Mouse (Mus musculus): ENCODE data around the gene Egfr. TPM values are rescaled to one million over a fixed set of nuclear protein-coding genes. Genes with fewer than 3 reads are reported as not detected.

Egfr gene
- polyA plus RNA-seq, 1 experiment from 2014 or later = 4.3 TPM

- H3K4me1 ChIP-seq (replicated peaks; ENCODE audit: control insufficient read depth, insufficient read depth, low read length) = no peaks in the 10 kb centered on the region
- no peaks in the 10 kb centered on the region for H3K36me3 ChIP-seq (ENCODE audit: control insufficient read depth, insufficient read depth, low read length)
- no peak overlapping the region for H3K9ac ChIP-seq (ENCODE audit: low read length)
- H3K27ac ChIP-seq (ENCODE audit: low read depth, low read length) = no peak overlapping the region
- H3K9me3 ChIP-seq (ENCODE audit: control insufficient read depth, low read length) = no peaks in the 10 kb centered on the region
- no peak overlapping the region for H3K4me2 ChIP-seq (ENCODE audit: low read depth, low read length, severe bottlenecking)
- ATAC-seq (replicated peaks; ENCODE audit: low FRiP score) (no peak), DNase-seq (ENCODE audit: low spot score) (no peak)
- 90% methylated on average over 6 of the region's 6 CpGs for WGBS
- H3K4me3 ChIP-seq (ENCODE audit: low read depth, low read length) = no peak overlapping the region
- H3K27me3 ChIP-seq (ENCODE audit: control insufficient read depth, insufficient read depth, low read length) = no peaks in the 10 kb centered on the region
Observed at GRCm38 (mm10) chr11:16861037-16861436, 109.0 kb downstream of the Egfr start.

- Histone ChIP-seq H3K9ac (ENCODE audit: low read length) (no peak overlapping the region), H3K36me3 (ENCODE audit: control insufficient read depth, insufficient read depth, low read length) (no peaks in the 10 kb centered on the region), H3K27me3 (ENCODE audit: control insufficient read depth, insufficient read depth, low read length) (no peaks in the 10 kb centered on the region), H3K4me2 (ENCODE audit: low read depth, low read length, severe bottlenecking) (no peak overlapping the region), H3K4me1 (replicated peaks; ENCODE audit: control insufficient read depth, insufficient read depth, low read length) (no peaks in the 10 kb centered on the region), H3K9me3 (ENCODE audit: control insufficient read depth, low read length) (no peaks in the 10 kb centered on the region), H3K27ac (ENCODE audit: low read depth, low read length) (no peak overlapping the region), H3K4me3 (ENCODE audit: low read depth, low read length) (no peak overlapping the region)
- ATAC-seq (replicated peaks; ENCODE audit: low FRiP score) (no peak), DNase-seq (ENCODE audit: low spot score) (no peak)
Observed at GRCm38 (mm10) chr11:16863547-16863946, 111.5 kb downstream of the Egfr start.

DNA sequence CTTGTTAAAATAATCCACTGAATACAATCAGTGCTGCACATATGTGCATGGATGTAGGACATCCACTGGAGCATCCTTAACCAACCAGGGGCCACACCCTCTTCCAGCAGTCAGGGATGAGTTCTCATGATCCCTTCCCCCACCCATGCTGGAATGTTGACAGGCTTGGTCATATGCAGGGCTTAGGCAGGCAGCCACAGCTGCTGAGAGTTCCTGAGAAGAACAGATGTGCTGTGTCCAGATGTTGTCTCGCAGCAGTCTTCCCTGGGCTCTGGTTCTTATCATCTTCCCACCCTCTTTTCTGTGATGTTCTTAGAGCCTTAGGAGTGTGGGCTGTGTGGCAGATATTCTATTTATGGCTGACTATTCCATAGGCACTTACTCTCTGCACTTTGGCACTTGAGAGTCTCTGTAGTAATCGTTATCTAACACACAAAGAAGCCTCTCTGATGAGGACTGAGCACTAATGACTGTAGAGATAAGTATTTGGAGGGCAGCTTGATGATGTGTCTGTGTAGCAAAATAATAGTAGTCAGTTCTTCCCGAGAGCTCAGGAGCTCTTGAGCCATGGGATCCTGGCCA lies 113.1 kb downstream of the Egfr start:
- no peak for ATAC-seq (replicated peaks; ENCODE audit: low FRiP score)
- no peak overlapping the region for H3K9ac ChIP-seq (ENCODE audit: low read length)
- 77% methylated on average over 3 of the region's 3 CpGs for WGBS

GRCm38 (mm10) chr11:16868051-16868450 lies 116.0 kb downstream of the Egfr start:
- Histone ChIP-seq H3K4me1 (replicated peaks; ENCODE audit: control insufficient read depth, insufficient read depth, low read length) (no peaks in the 10 kb centered on the region), H3K36me3 (ENCODE audit: control insufficient read depth, insufficient read depth, low read length) (no peaks in the 10 kb centered on the region), H3K4me2 (ENCODE audit: low read depth, low read length, severe bottlenecking) (no peak overlapping the region), H3K27me3 (ENCODE audit: control insufficient read depth, insufficient read depth, low read length) (no peaks in the 10 kb centered on the region), H3K9me3 (ENCODE audit: control insufficient read depth, low read length) (no peaks in the 10 kb centered on the region), H3K4me3 (ENCODE audit: low read depth, low read length) (no peak overlapping the region), H3K27ac (ENCODE audit: low read depth, low read length) (no peak overlapping the region), H3K9ac (ENCODE audit: low read length) (no peak overlapping the region)
- ATAC-seq (replicated peaks; ENCODE audit: low FRiP score) (no peak), DNase-seq (ENCODE audit: low spot score) (no peak)
- 76% methylated on average over 6 of the region's 6 CpGs for WGBS

More for the DNA sequence above, 113.1 kb downstream of the Egfr start:
- no peaks in the 10 kb centered on the region for H3K27me3 ChIP-seq (ENCODE audit: control insufficient read depth, insufficient read depth, low read length)
- no peak for DNase-seq (ENCODE audit: low spot score)
- no peak overlapping the region for H3K27ac ChIP-seq (ENCODE audit: low read depth, low read length)
- H3K4me3 ChIP-seq (ENCODE audit: low read depth, low read length) = no peak overlapping the region
- H3K36me3 ChIP-seq (ENCODE audit: control insufficient read depth, insufficient read depth, low read length) = no peaks in the 10 kb centered on the region
- H3K9me3 ChIP-seq (ENCODE audit: control insufficient read depth, low read length) = no peaks in the 10 kb centered on the region
- H3K4me1 ChIP-seq (replicated peaks; ENCODE audit: control insufficient read depth, insufficient read depth, low read length) = no peaks in the 10 kb centered on the region
- no peak overlapping the region for H3K4me2 ChIP-seq (ENCODE audit: low read depth, low read length, severe bottlenecking)

GRCm38 (mm10) chr11:16869506-16869905 lies 117.5 kb downstream of the Egfr start:
- DNase-seq (ENCODE audit: low spot score) (no peak), ATAC-seq (replicated peaks; ENCODE audit: low FRiP score) (no peak)
- H3K4me2 ChIP-seq (ENCODE audit: low read depth, low read length, severe bottlenecking) = no peak overlapping the region
- H3K27ac ChIP-seq (ENCODE audit: low read depth, low read length) = no peak overlapping the region
- H3K4me1 ChIP-seq (replicated peaks; ENCODE audit: control insufficient read depth, insufficient read depth, low read length) = no peaks in the 10 kb centered on the region
- no peaks in the 10 kb centered on the region for H3K27me3 ChIP-seq (ENCODE audit: control insufficient read depth, insufficient read depth, low read length)
- no peak overlapping the region for H3K9ac ChIP-seq (ENCODE audit: low read length)
- no peaks in the 10 kb centered on the region for H3K36me3 ChIP-seq (ENCODE audit: control insufficient read depth, insufficient read depth, low read length)
- 62% methylated on average over 2 of the region's 2 CpGs for WGBS
- H3K4me3 ChIP-seq (ENCODE audit: low read depth, low read length) = no peak overlapping the region
- H3K9me3 ChIP-seq (ENCODE audit: control insufficient read depth, low read length) = no peaks in the 10 kb centered on the region

DNA sequence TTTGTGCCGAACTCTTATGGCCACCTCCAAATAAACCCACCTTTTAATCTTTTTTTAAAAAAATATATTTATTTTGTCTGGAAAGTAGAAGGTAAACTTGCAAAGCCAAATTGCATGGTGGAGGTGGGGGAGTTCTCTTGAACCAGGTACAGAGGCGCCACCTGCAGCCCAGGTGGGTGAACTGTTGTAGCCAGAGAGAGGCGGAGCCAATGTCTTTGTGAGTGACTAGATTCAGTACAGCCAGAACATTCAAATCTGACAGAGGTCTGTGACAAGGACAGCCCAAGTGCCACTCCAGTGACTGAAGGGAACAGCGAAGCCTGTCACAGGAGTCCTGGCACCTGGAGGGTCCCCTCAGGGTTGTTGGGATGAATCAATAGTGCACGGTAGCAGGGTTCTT lies 119.1 kb downstream of the Egfr start:
- WGBS = 60% methylated on average over 5 of the region's 5 CpGs
- Histone ChIP-seq H3K9ac (ENCODE audit: low read length) (no peak overlapping the region), H3K9me3 (ENCODE audit: control insufficient read depth, low read length) (no peaks in the 10 kb centered on the region), H3K36me3 (ENCODE audit: control insufficient read depth, insufficient read depth, low read length) (no peaks in the 10 kb centered on the region), H3K4me2 (ENCODE audit: low read depth, low read length, severe bottlenecking) (no peak overlapping the region), H3K27me3 (ENCODE audit: control insufficient read depth, insufficient read depth, low read length) (no peaks in the 10 kb centered on the region), H3K4me1 (replicated peaks; ENCODE audit: control insufficient read depth, insufficient read depth, low read length) (no peaks in the 10 kb centered on the region), H3K4me3 (ENCODE audit: low read depth, low read length) (no peak overlapping the region), H3K27ac (ENCODE audit: low read depth, low read length) (no peak overlapping the region)
- ATAC-seq (replicated peaks; ENCODE audit: low FRiP score) = peak; percentile 30; the same call in 1 of the 2 replicates
- DNase-seq (ENCODE audit: low spot score) = no peak

DNA sequence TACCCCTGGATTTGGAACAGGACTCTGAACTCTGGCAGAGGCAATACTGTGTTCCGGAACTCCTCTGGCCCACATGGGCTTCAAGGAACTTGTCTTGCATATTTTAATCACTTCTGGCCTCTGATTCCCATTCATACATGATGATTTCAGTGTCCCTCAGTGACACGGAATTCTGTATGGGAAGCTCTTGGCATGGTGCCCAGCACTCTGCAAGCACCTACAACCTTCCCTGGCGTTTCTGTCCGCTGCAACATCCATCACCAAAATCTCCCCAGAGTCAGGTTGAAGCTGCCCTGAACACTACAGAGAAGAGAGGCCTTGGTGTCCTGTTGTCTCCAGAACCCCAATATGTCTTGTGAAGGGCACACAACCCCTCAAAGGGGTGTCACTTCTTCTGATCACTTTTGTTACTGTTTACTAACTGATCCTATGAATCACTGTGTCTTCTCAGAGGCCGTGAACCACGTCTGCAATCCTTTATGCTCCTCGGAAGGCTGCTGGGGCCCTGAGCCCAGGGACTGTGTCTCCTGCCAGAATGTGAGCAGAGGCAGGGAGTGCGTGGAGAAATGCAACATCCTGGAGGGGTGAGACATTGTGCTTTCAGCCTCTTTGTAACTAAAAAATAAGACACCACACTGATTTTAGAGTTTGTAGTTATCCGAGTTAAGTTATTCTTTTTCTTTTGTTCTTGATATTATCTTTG lies 125.8 kb downstream of the Egfr start:
- Histone ChIP-seq H3K4me3 (ENCODE audit: low read depth, low read length) (no peak overlapping the region), H3K27ac (ENCODE audit: low read depth, low read length) (no peak overlapping the region), H3K9me3 (ENCODE audit: control insufficient read depth, low read length) (no peaks in the 10 kb centered on the region), H3K9ac (ENCODE audit: low read length) (no peak overlapping the region), H3K4me1 (replicated peaks; ENCODE audit: control insufficient read depth, insufficient read depth, low read length) (no peaks in the 10 kb centered on the region), H3K4me2 (ENCODE audit: low read depth, low read length, severe bottlenecking) (no peak overlapping the region), H3K27me3 (ENCODE audit: control insufficient read depth, insufficient read depth, low read length) (no peaks in the 10 kb centered on the region), H3K36me3 (ENCODE audit: control insufficient read depth, insufficient read depth, low read length) (no peaks in the 10 kb centered on the region)
- no peak for ATAC-seq (replicated peaks; ENCODE audit: low FRiP score)
- WGBS = 73% methylated on average over 9 of the region's 9 CpGs
- no peak for DNase-seq (ENCODE audit: low spot score)

GRCm38 (mm10) chr11:16881932-16882331 lies 129.9 kb downstream of the Egfr start:
- H3K27ac ChIP-seq (ENCODE audit: low read depth, low read length) = no peak overlapping the region
- DNase-seq (ENCODE audit: low spot score) = no peak
- 72% methylated on average over 4 of the region's 4 CpGs for WGBS
- H3K9me3 ChIP-seq (ENCODE audit: control insufficient read depth, low read length) = no peaks in the 10 kb centered on the region
- no peak overlapping the region for H3K4me3 ChIP-seq (ENCODE audit: low read depth, low read length)
- H3K4me2 ChIP-seq (ENCODE audit: low read depth, low read length, severe bottlenecking) = no peak overlapping the region
- no peaks in the 10 kb centered on the region for H3K4me1 ChIP-seq (replicated peaks; ENCODE audit: control insufficient read depth, insufficient read depth, low read length)
- H3K36me3 ChIP-seq (ENCODE audit: control insufficient read depth, insufficient read depth, low read length) = no peaks in the 10 kb centered on the region
- no peak overlapping the region for H3K9ac ChIP-seq (ENCODE audit: low read length)
- no peak for ATAC-seq (replicated peaks; ENCODE audit: low FRiP score)
- no peaks in the 10 kb centered on the region for H3K27me3 ChIP-seq (ENCODE audit: control insufficient read depth, insufficient read depth, low read length)

GRCm38 (mm10) chr11:16886152-16886551 lies 134.1 kb downstream of the Egfr start:
- DNase-seq (ENCODE audit: low spot score) (no peak), ATAC-seq (replicated peaks; ENCODE audit: low FRiP score) (no peak)
- Histone ChIP-seq H3K9ac (ENCODE audit: low read length) (no peak overlapping the region), H3K36me3 (ENCODE audit: control insufficient read depth, insufficient read depth, low read length) (no peaks in the 10 kb centered on the region), H3K4me3 (ENCODE audit: low read depth, low read length) (no peak overlapping the region), H3K27ac (ENCODE audit: low read depth, low read length) (no peak overlapping the region), H3K27me3 (ENCODE audit: control insufficient read depth, insufficient read depth, low read length) (no peaks in the 10 kb centered on the region), H3K9me3 (ENCODE audit: control insufficient read depth, low read length) (no peaks in the 10 kb centered on the region), H3K4me1 (replicated peaks; ENCODE audit: control insufficient read depth, insufficient read depth, low read length) (no peaks in the 10 kb centered on the region), H3K4me2 (ENCODE audit: low read depth, low read length, severe bottlenecking) (no peak overlapping the region)
- 84% methylated on average over 6 of the region's 6 CpGs for WGBS

All from forebrain, embryonic 11.5 days (tissue).